Mouse (Mus musculus) heart, embryonic 12.5 days (tissue): ENCODE data around the gene Msi1. TPM values are rescaled to one million over a fixed set of nuclear protein-coding genes. Genes with fewer than 3 reads are reported as not detected.
"Not testable (repeated sequence)": the region's sequence is repeated elsewhere in the genome, so short reads cannot be mapped to it uniquely, and the experiment has no call there.

ENCODE experiments used
- ATAC-seq: fragments of 200-750 bp; cut with Nextera tagmentation; 2 replicates; pipeline ENCODE4 v1.8.0; 2017; ENCODE audit warnings: moderate TSS enrichment, moderate library complexity; ENCODE audit not compliant: insufficient number of reproducible peaks, low FRiP score
- H3K27ac ChIP-seq: fragments of 300-500 bp; sonication (generic); 2 replicates; pipeline ENCODE4 v1.5.1; 2016; ENCODE audit warnings: mild to moderate bottlenecking, moderate library complexity; ENCODE audit not compliant: poor library complexity, severe bottlenecking
- H3K27me3 ChIP-seq: fragments of 300-500 bp; sonication (generic); replicated peaks from 2 replicates; pipeline ENCODE4 v1.6.1; 2016; ENCODE audit warnings: mild to moderate bottlenecking, moderate library complexity
- H3K36me3 ChIP-seq: fragments of 300-500 bp; sonication (generic); 2 replicates; pipeline ENCODE4 v1.6.1; 2016; ENCODE audit warnings: mild to moderate bottlenecking, moderate library complexity
- H3K4me1 ChIP-seq: fragments of 300-500 bp; sonication (generic); replicated peaks from 2 replicates; pipeline ENCODE4 v1.6.1; 2016; ENCODE audit warnings: mild to moderate bottlenecking
- H3K4me2 ChIP-seq: fragments of 300-500 bp; sonication (generic); 2 replicates; pipeline ENCODE4 v1.6.1; 2016; ENCODE audit warnings: mild to moderate bottlenecking, moderate library complexity
- H3K4me3 ChIP-seq: fragments of 300-500 bp; sonication (generic); 2 replicates; pipeline ENCODE4 v1.5.1; 2016; ENCODE audit warnings: mild to moderate bottlenecking
- H3K9ac ChIP-seq: fragments of 300-500 bp; sonication (generic); 2 replicates; pipeline ENCODE4 v1.6.1; 2016; ENCODE audit warnings: mild to moderate bottlenecking, moderate library complexity
- H3K9me3 ChIP-seq: fragments of 300-500 bp; sonication (generic); replicated peaks from 2 replicates; pipeline ENCODE4 v1.6.1; 2016; ENCODE audit warnings: mild to moderate bottlenecking, moderate library complexity
- WGBS: fragments of 180-500 bp; shearing (Covaris S2); methylation state at CpG from one replicate; pipeline ENCODE4 v1.1.7; 2016; 5-methylcytosine and 5-hydroxymethylcytosine counted together
- polyA plus RNA-seq: library from polyadenylated mRNA; unstranded; fragments of >200 nt; fragmentation: Nextera tagmentation; extraction: Ambion mirVana; gene quantifications from 2 replicates; pipeline ENCODE4 v1.2.1, GENCODE M21; 2016

Msi1 gene
- polyA plus RNA-seq, 1 experiment from 2014 or later = 6.7 TPM

- Histone ChIP-seq H3K4me3 (no peak overlapping the region), H3K27me3 (no peaks in the 10 kb centered on the region), H3K36me3 (no peaks in the 10 kb centered on the region), H3K9me3 (no peaks in the 10 kb centered on the region), H3K27ac (peak overlapping the region; percentile 81), H3K4me1 (peaks cover 37% of the 10 kb centered on the region), H3K9ac (0 out of 2 replicates have a peak overlapping the region, but pooled peaks have one; percentile 21), H3K4me2 (no peak overlapping the region)
- 40% methylated on average over 5 of the region's 5 CpGs for WGBS
- ATAC-seq = no peak
Measured at GRCm38 (mm10) chr5:115493441-115493840, 64.0 kb downstream of the Msi1 start.

DNA sequence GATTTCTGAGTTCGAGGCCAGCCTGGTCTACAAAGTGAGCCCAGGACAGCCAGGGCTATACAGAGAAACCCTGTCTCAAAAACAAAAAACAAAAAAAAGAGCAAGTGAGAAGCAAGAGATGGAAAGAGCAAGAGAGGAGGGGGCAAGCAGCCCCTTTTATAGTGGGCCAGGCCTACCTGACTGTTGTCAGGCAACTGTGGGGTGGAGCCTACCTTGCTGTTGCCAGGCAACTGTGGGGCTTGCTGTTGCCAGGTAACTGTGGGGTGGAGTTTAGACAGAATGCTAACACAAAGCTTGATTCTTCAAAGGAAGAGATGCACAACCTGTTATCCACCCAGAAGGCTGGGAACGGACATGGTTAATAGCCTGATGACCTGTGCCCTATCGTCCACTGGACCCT, 66.2 kb downstream of the Msi1 start:
- H3K4me3 ChIP-seq, H3K36me3 ChIP-seq, H3K27ac ChIP-seq, H3K27me3 ChIP-seq, H3K9me3 ChIP-seq, ATAC-seq, H3K4me2 ChIP-seq, H3K9ac ChIP-seq: not testable (repeated sequence)
- WGBS = 81% methylated on average over 3 of the region's 3 CpGs
- H3K4me1 ChIP-seq = peaks cover 32% of the 10 kb centered on the region

GRCm38 (mm10) chr5:115497033-115497432, 67.6 kb downstream of the Msi1 start:
- Histone ChIP-seq H3K9me3 (no peaks in the 10 kb centered on the region), H3K4me3 (no peak overlapping the region), H3K4me1 (peaks cover 22% of the 10 kb centered on the region), H3K9ac (no peak overlapping the region), H3K36me3 (no peaks in the 10 kb centered on the region), H3K27ac (no peak overlapping the region), H3K27me3 (no peaks in the 10 kb centered on the region), H3K4me2 (no peak overlapping the region)
- no peak for ATAC-seq
- 71% methylated on average over 7 of the region's 7 CpGs for WGBS

- no peak for ATAC-seq
Measured at GRCm38 (mm10) chr5:115498307-115499240, 69.2 kb downstream of the Msi1 start.

DNA sequence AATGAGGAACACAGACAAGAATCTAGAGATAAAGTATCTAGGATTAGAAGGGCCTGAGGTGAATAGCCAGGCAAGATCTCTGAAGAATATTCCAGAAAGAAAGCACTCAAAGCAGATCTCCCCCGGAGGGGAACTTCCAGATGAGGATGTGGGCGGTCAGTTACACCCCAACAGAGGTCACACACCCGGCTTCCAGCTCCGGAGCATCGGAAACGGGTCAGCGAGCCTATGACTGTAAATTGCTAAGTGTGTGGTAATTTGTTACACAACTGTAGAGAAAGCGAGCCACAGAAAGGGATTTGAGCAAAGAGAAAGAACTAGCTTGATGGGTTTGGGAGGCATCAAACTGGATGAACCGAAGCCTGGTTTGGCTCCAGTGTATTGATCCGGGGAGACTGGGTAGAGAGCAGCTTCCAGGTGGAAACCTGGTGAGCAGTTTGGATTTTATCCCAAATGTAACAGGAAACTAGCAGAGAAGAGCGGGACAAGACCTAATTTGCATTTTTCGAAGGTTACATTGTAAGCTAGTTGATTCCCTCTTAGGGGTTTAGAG, 71.1 kb downstream of the Msi1 start:
- H3K9ac ChIP-seq = no peak overlapping the region
- H3K36me3 ChIP-seq = no peaks in the 10 kb centered on the region
- no peaks in the 10 kb centered on the region for H3K9me3 ChIP-seq
- H3K4me3 ChIP-seq = no peak overlapping the region
- no peaks in the 10 kb centered on the region for H3K27me3 ChIP-seq
- no peaks in the 10 kb centered on the region for H3K4me1 ChIP-seq
- H3K4me2 ChIP-seq = no peak overlapping the region
- 78% methylated on average over 12 of the region's 12 CpGs for WGBS
- ATAC-seq = no peak
- H3K27ac ChIP-seq = no peak overlapping the region

More at GRCm38 (mm10) chr5:115498307-115499240, 69.2 kb downstream of the Msi1 start:
- Histone ChIP-seq H3K4me2 (no peak overlapping the region), H3K9ac (no peak overlapping the region; the same call in 1 of the 2 replicates), H3K27me3 (no peaks in the 10 kb centered on the region), H3K4me3 (no peak overlapping the region), H3K27ac (no peak overlapping the region), H3K9me3 (no peaks in the 10 kb centered on the region), H3K4me1 (peaks cover 8% of the 10 kb centered on the region), H3K36me3 (no peaks in the 10 kb centered on the region)
- WGBS = 57% methylated on average over 9 of the region's 9 CpGs

GRCm38 (mm10) chr5:115503035-115503434, 73.6 kb downstream of the Msi1 start:
- no peak for ATAC-seq
- Histone ChIP-seq H3K9me3 (no peaks in the 10 kb centered on the region), H3K4me2 (no peak overlapping the region), H3K4me3 (no peak overlapping the region), H3K9ac (no peak overlapping the region), H3K27me3 (no peaks in the 10 kb centered on the region), H3K36me3 (no peaks in the 10 kb centered on the region), H3K4me1 (peaks cover 10% of the 10 kb centered on the region), H3K27ac (no peak overlapping the region)
- 54% methylated on average over 12 of the region's 12 CpGs for WGBS

Other genes with a start within 250 kb of the Msi1 start
- 0.34 and 0.54 TPM in 2 replicates for gene Cabp1, start 235.2 kb upstream of the Msi1 start, polyA plus RNA-seq
- gene Pop5, start 193.8 kb upstream of the Msi1 start, polyA plus RNA-seq = 63.2 and 68.6 TPM in 2 replicates
- 152 and 175 TPM in 2 replicates for gene Rnf10, start 156.7 kb upstream of the Msi1 start, polyA plus RNA-seq
- 76.0 and 79.9 TPM in 2 replicates for gene Coq5, start 149.9 kb upstream of the Msi1 start, polyA plus RNA-seq
- gene Dynll1, start 128.6 kb upstream of the Msi1 start, polyA plus RNA-seq = 1,319 and 1,320 TPM in 2 replicates
- 147 and 160 TPM in 2 replicates for gene Srsf9, start 102.4 kb upstream of the Msi1 start, polyA plus RNA-seq
- 24.2 and 26.1 TPM in 2 replicates for gene Gatc, start 88.4 kb upstream of the Msi1 start, polyA plus RNA-seq
- 38.1 and 38.8 TPM in 2 replicates for gene Triap1, start 88.4 kb upstream of the Msi1 start, polyA plus RNA-seq
- 1,284 and 1,325 TPM in 2 replicates for gene Cox6a1, start 80.6 kb upstream of the Msi1 start, polyA plus RNA-seq
- 0.72 and 1.3 TPM in 2 replicates for gene Pla2g1b, start 36.7 kb downstream of the Msi1 start, polyA plus RNA-seq
- 14.7 and 18.0 TPM in 2 replicates for gene Sirt4, start 55.1 kb downstream of the Msi1 start, polyA plus RNA-seq
- gene Pxn, start 77.1 kb downstream of the Msi1 start, polyA plus RNA-seq = 41.1 and 41.7 TPM in 2 replicates
- 949 and 971 TPM in 2 replicates for gene Rplp0, start 129.9 kb downstream of the Msi1 start, polyA plus RNA-seq
- 43.1 and 47.0 TPM in 2 replicates for gene Gcn1l1, start 135.7 kb downstream of the Msi1 start, polyA plus RNA-seq
- 20.1 and 20.9 TPM in 2 replicates for gene Rab35, start 202.3 kb downstream of the Msi1 start, polyA plus RNA-seq